Mouse (Mus musculus) neutrophil, adult 5-6 weeks (primary cell): ENCODE measurements around the gene Neu2. TPM values are rescaled to one million over a fixed set of nuclear protein-coding genes. Genes with fewer than 3 reads are reported as not detected.
"Not testable (repeated sequence)": the region's sequence is repeated elsewhere in the genome, so short reads cannot be mapped to it uniquely, and the experiment has no call there.

ENCODE experiments used
- ATAC-seq: fragments of 151-379, 151-347 bp; 2 replicates; pipeline ENCODE4 v1.8.0; 2017; ENCODE audit warnings: mild to moderate bottlenecking, moderate TSS enrichment; ENCODE audit not compliant: insufficient number of reproducible peaks, poor library complexity, low FRiP score, severe bottlenecking; ENCODE audit errors: extremely low read depth
- total RNA-seq: library from RNA; stranded (forward); fragments of 200-1000 nt; gene quantifications from 2 replicates; pipeline ENCODE4 v1.2.3, GENCODE M21; 2017

The Neu2 gene
- not detected in 2 replicates for total RNA-seq

GRCm38 (mm10) chr1:87509561-87510165 lies at the start of gene Neu2:
TSS of gene Neu2 (plus strand) at chr1:87509889.
- no peak for ATAC-seq

GRCm38 (mm10) chr1:87467469-87467868 lies 42.2 kb upstream of the Neu2 start:
- no peak for ATAC-seq

- peak; percentile 36; the same call in 1 of the 2 replicates for ATAC-seq
Observed at GRCm38 (mm10) chr1:87468321-87468720, 41.4 kb upstream of the Neu2 start.

GRCm38 (mm10) chr1:87469971-87470370 lies 39.7 kb upstream of the Neu2 start, which contains the start of gene Snorc:
TSS of gene Snorc (plus strand) at chr1:87470271.
- ATAC-seq: not testable (repeated sequence)

GRCm38 (mm10) chr1:87471914-87472313 lies 37.8 kb upstream of the Neu2 start:
- ATAC-seq: no peak

GRCm38 (mm10) chr1:87472576-87472975 lies 37.1 kb upstream of the Neu2 start:
- ATAC-seq: no peak

- ATAC-seq: no peak
Observed at GRCm38 (mm10) chr1:87475076-87475895, 34.4 kb upstream of the Neu2 start.

- no peak for ATAC-seq
Observed at GRCm38 (mm10) chr1:87482546-87482945, 27.1 kb upstream of the Neu2 start.

GRCm38 (mm10) chr1:87486386-87486785 lies 23.3 kb upstream of the Neu2 start:
- ATAC-seq: no peak

- ATAC-seq: no peak
Observed at GRCm38 (mm10) chr1:87492285-87492684, 17.4 kb upstream of the Neu2 start.

GRCm38 (mm10) chr1:87493542-87493941 lies 16.1 kb upstream of the Neu2 start:
- no peak for ATAC-seq

- no peak for ATAC-seq
Observed at GRCm38 (mm10) chr1:87505524-87505923, 4.2 kb upstream of the Neu2 start.

GRCm38 (mm10) chr1:87507857-87508256 lies 1.8 kb upstream of the Neu2 start:
- ATAC-seq: no peak

GRCm38 (mm10) chr1:87508591-87509560 lies 813 bp upstream of the Neu2 start:
- ATAC-seq: no peak

- no peak for ATAC-seq
Observed at GRCm38 (mm10) chr1:87510166-87510691, 540 bp downstream of the Neu2 start.

GRCm38 (mm10) chr1:87510845-87511244 lies 1.2 kb downstream of the Neu2 start:
- no peak for ATAC-seq

GRCm38 (mm10) chr1:87520467-87520866 lies 10.8 kb downstream of the Neu2 start:
- no peak for ATAC-seq

GRCm38 (mm10) chr1:87521523-87521922 lies 11.8 kb downstream of the Neu2 start:
- ATAC-seq: no peak

GRCm38 (mm10) chr1:87525041-87525440 lies 15.4 kb downstream of the Neu2 start:
- ATAC-seq: no peak
